Mouse (Mus musculus): ENCODE data around the gene Pcdh15. TPM values are rescaled to one million over a fixed set of nuclear protein-coding genes. Genes with fewer than 3 reads are reported as not detected.

Gene Pcdh15
- polyA plus RNA-seq, 1 experiment: not detected

DNA sequence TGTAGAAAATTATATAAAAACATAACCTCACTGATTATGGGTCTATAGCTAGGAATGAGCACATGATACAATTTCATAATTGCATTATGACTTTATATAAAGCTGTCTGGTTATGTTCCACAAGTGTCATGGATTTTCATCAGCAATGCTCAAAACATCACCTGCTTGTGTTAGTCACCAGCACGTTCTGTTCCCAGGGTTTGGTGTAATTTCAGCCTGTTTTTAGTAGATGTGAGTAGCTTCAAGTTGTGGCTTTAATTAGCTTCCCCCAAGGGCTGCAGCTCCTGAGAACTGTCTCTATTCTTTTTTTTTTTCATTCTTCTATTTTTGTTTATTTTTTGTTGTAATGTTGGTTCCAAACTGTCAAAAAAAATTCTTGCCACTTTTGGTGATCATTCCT lies 809.4 kb downstream of the Pcdh15 start:
- Histone ChIP-seq H3K27me3 (ENCODE audit: control insufficient read depth, insufficient read depth, low read length, poor library complexity, severe bottlenecking) (no peaks in the 10 kb centered on the region), H3K36me3 (ENCODE audit: control insufficient read depth, insufficient read depth, low read length, poor library complexity, severe bottlenecking) (no peaks in the 10 kb centered on the region), H3K27ac (ENCODE audit: insufficient read depth, low read length) (no peak overlapping the region), H3K9ac (ENCODE audit: low read depth, poor library complexity, severe bottlenecking) (no peak overlapping the region), H3K9me3 (replicated peaks; ENCODE audit: control insufficient read depth, insufficient read depth, low read length, poor library complexity, severe bottlenecking) (no peaks in the 10 kb centered on the region), H3K4me1 (ENCODE audit: control insufficient read depth, insufficient read depth, low read length) (no peaks in the 10 kb centered on the region), H3K4me3 (ENCODE audit: low read depth, low read length) (no peak overlapping the region)
- TF ChIP-seq EP300 (IDR thresholded peaks at IDR 0.05; ENCODE audit: insufficient read depth, low read depth, low read length): no peak
- TF ChIP-seq CTCF (IDR thresholded peaks at IDR 0.05; ENCODE audit: low read depth, low read length): no peak
- no peak for TF ChIP-seq POLR2A (IDR thresholded peaks at IDR 0.05; ENCODE audit: insufficient read depth, low read length)

DNA sequence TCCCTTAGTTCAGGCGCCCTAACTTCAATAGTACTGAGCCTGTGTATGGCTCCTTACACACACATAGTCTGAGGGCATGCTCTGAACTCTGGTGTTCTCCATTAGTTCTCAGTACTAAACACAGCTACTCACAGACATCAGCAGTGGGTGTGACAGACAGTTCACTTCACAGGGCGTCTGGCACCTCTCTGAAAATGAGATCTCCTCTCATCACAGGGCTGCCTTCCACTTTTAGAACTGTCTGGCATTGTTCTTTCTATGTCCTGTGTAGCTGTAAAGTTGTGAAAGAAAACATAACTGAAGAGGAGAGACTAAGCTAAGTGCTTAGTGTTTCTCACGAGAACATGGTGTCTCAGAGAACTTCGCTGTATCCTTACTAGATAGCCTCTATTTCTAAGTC lies 816.0 kb downstream of the Pcdh15 start:
- Histone ChIP-seq H3K9ac (ENCODE audit: low read depth, poor library complexity, severe bottlenecking) (no peak overlapping the region), H3K4me1 (ENCODE audit: control insufficient read depth, insufficient read depth, low read length) (no peaks in the 10 kb centered on the region), H3K27me3 (ENCODE audit: control insufficient read depth, insufficient read depth, low read length, poor library complexity, severe bottlenecking) (no peaks in the 10 kb centered on the region), H3K27ac (ENCODE audit: insufficient read depth, low read length) (no peak overlapping the region), H3K4me3 (ENCODE audit: low read depth, low read length) (no peak overlapping the region), H3K9me3 (replicated peaks; ENCODE audit: control insufficient read depth, insufficient read depth, low read length, poor library complexity, severe bottlenecking) (no peaks in the 10 kb centered on the region), H3K36me3 (ENCODE audit: control insufficient read depth, insufficient read depth, low read length, poor library complexity, severe bottlenecking) (no peaks in the 10 kb centered on the region)
- TF ChIP-seq CTCF (IDR thresholded peaks at IDR 0.05; ENCODE audit: low read depth, low read length) (no peak), POLR2A (IDR thresholded peaks at IDR 0.05; ENCODE audit: insufficient read depth, low read length) (no peak), EP300 (IDR thresholded peaks at IDR 0.05; ENCODE audit: insufficient read depth, low read depth, low read length) (no peak)

DNA sequence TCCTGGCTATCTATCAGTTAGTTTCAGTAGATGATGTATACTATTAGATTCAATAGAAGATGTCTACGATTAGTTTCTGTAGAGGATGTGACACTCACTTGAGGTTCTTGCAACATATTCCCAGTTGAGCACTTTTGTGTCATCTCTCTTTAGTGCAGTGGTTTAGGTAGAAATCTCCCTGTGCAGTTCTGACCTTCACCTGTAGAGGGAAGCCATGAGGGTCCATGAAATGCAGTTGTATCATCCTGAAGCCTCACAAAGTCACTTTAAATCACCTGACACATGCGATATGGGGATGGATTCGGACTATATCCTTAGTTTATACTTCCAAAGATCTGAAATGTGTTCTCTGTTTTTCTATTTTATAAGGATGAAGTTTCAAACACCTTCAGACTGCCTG lies 822.4 kb downstream of the Pcdh15 start:
- no peaks in the 10 kb centered on the region for H3K4me1 ChIP-seq (ENCODE audit: control insufficient read depth, insufficient read depth, low read length)
- H3K27ac ChIP-seq (ENCODE audit: insufficient read depth, low read length): no peak overlapping the region
- TF ChIP-seq EP300 (IDR thresholded peaks at IDR 0.05; ENCODE audit: insufficient read depth, low read depth, low read length) (no peak), POLR2A (IDR thresholded peaks at IDR 0.05; ENCODE audit: insufficient read depth, low read length) (no peak), CTCF (IDR thresholded peaks at IDR 0.05; ENCODE audit: low read depth, low read length) (no peak)
- no peak overlapping the region for H3K4me3 ChIP-seq (ENCODE audit: low read depth, low read length)
- H3K36me3 ChIP-seq (ENCODE audit: control insufficient read depth, insufficient read depth, low read length, poor library complexity, severe bottlenecking): no peaks in the 10 kb centered on the region
- no peaks in the 10 kb centered on the region for H3K9me3 ChIP-seq (replicated peaks; ENCODE audit: control insufficient read depth, insufficient read depth, low read length, poor library complexity, severe bottlenecking)
- no peaks in the 10 kb centered on the region for H3K27me3 ChIP-seq (ENCODE audit: control insufficient read depth, insufficient read depth, low read length, poor library complexity, severe bottlenecking)
- no peak overlapping the region for H3K9ac ChIP-seq (ENCODE audit: low read depth, poor library complexity, severe bottlenecking)

DNA sequence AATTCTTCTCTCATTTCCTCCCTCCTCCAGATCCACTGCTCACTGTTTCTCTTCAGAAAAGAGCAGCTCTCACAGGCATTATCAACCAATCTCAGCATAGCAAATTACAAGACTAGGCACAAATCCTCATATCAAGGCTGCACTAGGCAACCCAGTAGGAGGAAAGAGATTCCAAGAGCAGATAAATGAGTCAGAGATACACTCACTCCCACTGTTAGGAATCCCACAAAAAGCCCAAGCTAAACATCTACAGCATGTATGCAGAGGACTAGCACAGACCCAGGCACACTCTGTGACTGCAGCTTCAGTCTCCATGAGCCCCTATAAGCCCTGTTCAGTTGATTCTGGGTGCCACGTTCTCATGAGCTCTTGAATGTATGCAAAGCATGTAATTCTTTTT lies 829.5 kb downstream of the Pcdh15 start:
- H3K4me3 ChIP-seq (ENCODE audit: low read depth, low read length): no peak overlapping the region
- H3K27me3 ChIP-seq (ENCODE audit: control insufficient read depth, insufficient read depth, low read length, poor library complexity, severe bottlenecking): no peaks in the 10 kb centered on the region
- H3K27ac ChIP-seq (ENCODE audit: insufficient read depth, low read length): no peak overlapping the region
- no peak for TF ChIP-seq EP300 (IDR thresholded peaks at IDR 0.05; ENCODE audit: insufficient read depth, low read depth, low read length)
- no peak for TF ChIP-seq POLR2A (IDR thresholded peaks at IDR 0.05; ENCODE audit: insufficient read depth, low read length)
- no peak for TF ChIP-seq CTCF (IDR thresholded peaks at IDR 0.05; ENCODE audit: low read depth, low read length)
- no peaks in the 10 kb centered on the region for H3K36me3 ChIP-seq (ENCODE audit: control insufficient read depth, insufficient read depth, low read length, poor library complexity, severe bottlenecking)
- no peaks in the 10 kb centered on the region for H3K9me3 ChIP-seq (replicated peaks; ENCODE audit: control insufficient read depth, insufficient read depth, low read length, poor library complexity, severe bottlenecking)
- H3K9ac ChIP-seq (ENCODE audit: low read depth, poor library complexity, severe bottlenecking): no peak overlapping the region
- no peaks in the 10 kb centered on the region for H3K4me1 ChIP-seq (ENCODE audit: control insufficient read depth, insufficient read depth, low read length)

DNA sequence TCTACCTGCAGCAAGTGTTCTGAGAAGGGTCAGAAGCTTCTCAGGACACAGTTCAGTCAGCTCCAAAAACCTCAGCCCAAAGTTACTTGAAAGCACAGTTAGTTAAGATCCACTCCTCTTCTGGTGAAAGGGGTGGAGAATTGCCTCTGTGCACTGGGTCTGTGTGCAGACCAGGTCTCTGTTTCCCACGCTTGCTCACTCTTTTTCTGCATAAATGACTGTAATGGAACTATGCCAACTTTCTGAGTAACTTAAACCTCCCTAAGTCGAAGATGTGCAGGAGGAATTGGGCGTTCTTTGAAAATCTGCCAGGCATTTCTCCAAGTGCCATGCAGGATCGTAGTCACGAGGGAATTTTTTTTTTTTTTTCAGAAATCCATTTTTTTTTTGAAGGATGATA lies 830.6 kb downstream of the Pcdh15 start:
- H3K4me1 ChIP-seq (ENCODE audit: control insufficient read depth, insufficient read depth, low read length): no peaks in the 10 kb centered on the region
- H3K9me3 ChIP-seq (replicated peaks; ENCODE audit: control insufficient read depth, insufficient read depth, low read length, poor library complexity, severe bottlenecking): no peaks in the 10 kb centered on the region
- H3K9ac ChIP-seq (ENCODE audit: low read depth, poor library complexity, severe bottlenecking): no peak overlapping the region
- H3K36me3 ChIP-seq (ENCODE audit: control insufficient read depth, insufficient read depth, low read length, poor library complexity, severe bottlenecking): no peaks in the 10 kb centered on the region
- no peak for TF ChIP-seq CTCF (IDR thresholded peaks at IDR 0.05; ENCODE audit: low read depth, low read length)
- TF ChIP-seq POLR2A (IDR thresholded peaks at IDR 0.05; ENCODE audit: insufficient read depth, low read length): no peak
- TF ChIP-seq EP300 (IDR thresholded peaks at IDR 0.05; ENCODE audit: insufficient read depth, low read depth, low read length): no peak
- H3K27me3 ChIP-seq (ENCODE audit: control insufficient read depth, insufficient read depth, low read length, poor library complexity, severe bottlenecking): no peaks in the 10 kb centered on the region
- no peak overlapping the region for H3K4me3 ChIP-seq (ENCODE audit: low read depth, low read length)
- H3K27ac ChIP-seq (ENCODE audit: insufficient read depth, low read length): no peak overlapping the region

DNA sequence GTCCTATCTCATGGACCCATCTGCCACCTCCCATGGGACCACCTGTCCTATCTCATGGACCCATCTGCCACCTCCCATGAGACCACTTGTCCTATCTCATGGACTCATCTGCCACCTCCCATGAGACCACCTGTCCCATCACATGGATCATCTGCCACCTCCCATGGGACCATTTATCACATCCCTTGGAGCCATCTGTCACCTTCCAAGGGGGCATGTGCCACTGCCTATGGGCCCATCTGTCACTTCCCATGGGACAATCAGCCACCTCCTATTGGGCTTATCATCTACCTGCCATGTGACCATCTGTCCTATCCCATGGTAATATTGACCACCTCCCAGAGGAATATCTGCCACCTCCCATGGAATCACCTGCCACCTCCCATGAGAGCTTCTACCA lies 832.0 kb downstream of the Pcdh15 start:
- TF ChIP-seq EP300 (IDR thresholded peaks at IDR 0.05; ENCODE audit: insufficient read depth, low read depth, low read length) (no peak), POLR2A (IDR thresholded peaks at IDR 0.05; ENCODE audit: insufficient read depth, low read length) (no peak)
- Histone ChIP-seq H3K4me1 (ENCODE audit: control insufficient read depth, insufficient read depth, low read length) (no peaks in the 10 kb centered on the region), H3K36me3 (ENCODE audit: control insufficient read depth, insufficient read depth, low read length, poor library complexity, severe bottlenecking) (no peaks in the 10 kb centered on the region), H3K9me3 (replicated peaks; ENCODE audit: control insufficient read depth, insufficient read depth, low read length, poor library complexity, severe bottlenecking) (no peaks in the 10 kb centered on the region), H3K27ac (ENCODE audit: insufficient read depth, low read length) (no peak overlapping the region), H3K9ac (ENCODE audit: low read depth, poor library complexity, severe bottlenecking) (no peak overlapping the region), H3K27me3 (ENCODE audit: control insufficient read depth, insufficient read depth, low read length, poor library complexity, severe bottlenecking) (no peaks in the 10 kb centered on the region), H3K4me3 (ENCODE audit: low read depth, low read length) (no peak overlapping the region)

Data from ES-Bruce4 (cell line).